Mouse (Mus musculus) yolk sac, embryonic 10.5 days (tissue): ENCODE results near the gene Npc2.

Source experiments
- DNase-seq: peaks from one replicate; pipeline ENCODE4 v3.0.0-alpha.2; 2017; ENCODE audit warnings: low spot score

The Npc2 gene

DNA sequence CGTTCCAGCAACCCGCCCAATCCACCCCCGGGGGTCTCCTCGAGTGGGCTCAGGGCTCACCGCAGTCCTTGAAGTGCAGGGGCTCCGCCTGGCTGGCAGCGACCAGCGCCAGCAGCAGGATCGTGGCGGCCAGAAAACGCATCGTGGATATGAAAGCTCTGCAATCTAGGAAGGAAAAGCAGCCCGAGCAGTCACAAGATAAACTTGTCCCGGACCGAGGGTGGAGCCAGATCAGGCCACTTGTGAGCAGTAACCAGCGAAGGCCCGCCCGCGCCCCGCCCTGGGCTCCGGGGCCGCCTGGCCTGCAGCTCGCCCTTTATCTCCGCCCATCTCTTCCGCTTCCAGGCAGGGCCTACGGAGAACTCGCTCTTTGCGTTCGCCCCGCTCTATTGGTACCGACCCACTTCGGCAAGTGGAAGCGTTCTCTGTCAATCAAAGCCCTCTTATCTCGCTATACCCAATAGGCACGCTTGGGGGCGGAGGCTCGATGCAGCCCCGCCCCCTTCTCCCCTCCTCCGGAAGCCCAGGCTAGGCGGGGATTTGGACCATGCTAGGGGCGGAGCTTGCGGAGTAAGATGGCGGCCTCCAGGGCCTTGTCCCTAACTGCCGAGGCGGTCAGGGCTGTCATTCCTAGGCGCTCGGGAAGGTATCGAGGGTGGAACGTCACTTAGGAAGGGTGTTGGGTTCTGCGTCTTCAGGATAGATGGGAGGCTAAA is at the start of gene Npc2, which contains the start of gene Isca2:
Gene Npc2, minus strand, starts transcription at position 427 of the 716 bp plus-strand sequence.
Gene Isca2, plus strand, starts transcription at position 526 of the 716 bp plus-strand sequence.
- peak; percentile 99 for DNase-seq

DNA sequence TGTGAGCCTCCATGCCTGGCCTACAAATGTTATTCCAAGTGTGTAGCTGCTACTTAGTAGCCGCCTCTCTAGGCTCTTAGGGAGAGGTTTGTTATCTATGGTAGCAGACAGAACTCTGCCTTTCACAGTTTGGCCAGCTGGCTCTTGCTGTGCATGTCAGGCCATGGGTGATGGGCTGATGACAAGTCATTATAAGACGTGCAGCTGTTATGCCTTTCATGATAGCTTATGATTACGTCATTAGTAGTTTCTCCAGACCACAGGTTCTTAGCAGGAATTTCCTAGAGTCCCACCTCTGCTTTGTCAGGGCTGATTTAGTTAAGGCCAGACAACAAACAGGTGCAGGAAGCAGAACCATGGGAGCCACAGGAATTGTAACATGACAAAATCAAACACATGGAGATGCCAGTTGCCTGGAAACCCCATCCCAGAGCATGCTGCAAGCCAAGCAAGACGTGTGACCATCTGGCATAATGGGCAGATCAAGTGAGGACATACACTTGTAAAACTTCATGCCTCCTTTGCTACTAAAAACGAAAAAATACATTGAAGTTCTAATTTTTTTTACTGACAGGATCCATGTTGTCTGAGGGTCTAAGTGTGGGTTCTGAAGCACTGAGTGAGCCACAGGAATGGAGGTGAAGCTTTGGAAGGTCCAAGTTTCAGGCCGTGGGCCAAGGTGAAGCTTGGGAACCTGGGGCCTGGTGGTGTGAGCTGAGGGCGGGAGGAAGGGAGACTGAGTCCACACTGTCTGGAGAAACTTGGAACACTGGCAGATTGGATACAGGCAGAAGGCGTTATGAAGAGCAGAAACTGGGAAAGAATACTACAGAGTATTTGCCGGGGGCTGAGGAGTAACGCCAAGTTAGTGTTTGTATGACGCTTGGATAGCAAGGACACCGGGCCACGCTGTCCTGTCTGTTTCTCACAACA is 46.5 kb upstream of the Npc2 start:
- peak; percentile 10 for DNase-seq

DNA sequence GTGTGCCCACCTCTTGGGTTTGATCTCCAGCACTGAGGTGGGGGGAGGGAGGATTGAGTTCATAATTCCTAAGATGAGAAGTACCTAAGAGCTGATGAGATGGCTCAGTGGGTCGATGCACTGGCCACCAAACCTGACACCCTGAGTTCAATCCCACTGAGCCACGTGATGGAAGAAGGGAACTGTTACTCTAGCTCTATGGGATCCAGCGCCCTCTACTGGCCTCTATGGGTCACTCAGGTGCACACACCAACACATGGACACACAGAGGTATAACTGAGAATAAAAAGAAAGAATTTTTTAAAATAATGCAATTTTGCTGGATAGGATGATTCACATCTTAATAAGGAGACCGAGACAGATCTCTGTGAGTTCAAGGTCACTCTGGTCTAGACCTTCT is 45.5 kb upstream of the Npc2 start:
- no peak for DNase-seq

DNA sequence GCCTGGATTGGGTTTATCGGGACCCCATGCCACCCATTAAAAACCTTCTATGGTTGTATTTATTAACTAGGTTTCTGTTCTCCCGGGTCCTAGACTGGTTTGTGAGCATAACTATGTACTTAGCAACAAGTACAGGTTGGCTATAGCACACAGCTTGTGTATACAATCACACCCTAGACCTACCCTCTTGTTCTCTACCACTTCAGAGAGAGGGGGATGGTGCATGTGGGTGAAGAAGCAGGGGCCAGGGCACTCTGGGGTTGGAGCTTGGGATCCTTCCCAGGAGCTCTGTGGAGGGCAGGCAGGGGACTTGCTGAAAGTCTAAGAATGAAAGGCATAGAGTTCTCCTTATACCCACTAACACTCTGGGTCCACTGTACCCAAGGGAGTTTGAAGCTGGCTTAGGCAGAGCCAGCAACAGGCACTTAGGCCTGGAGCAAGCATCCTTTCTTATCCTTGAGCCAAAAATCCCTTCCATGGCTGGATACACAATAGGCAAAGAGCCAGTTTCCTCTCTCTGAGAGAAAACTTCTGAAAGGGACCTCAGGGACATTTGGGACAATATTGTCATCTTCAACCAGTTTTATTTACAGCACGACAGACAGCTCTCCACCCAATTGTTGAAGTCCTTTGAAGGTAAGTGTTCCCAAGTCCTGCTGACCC is 41.8 kb upstream of the Npc2 start:
- no peak for DNase-seq

DNA sequence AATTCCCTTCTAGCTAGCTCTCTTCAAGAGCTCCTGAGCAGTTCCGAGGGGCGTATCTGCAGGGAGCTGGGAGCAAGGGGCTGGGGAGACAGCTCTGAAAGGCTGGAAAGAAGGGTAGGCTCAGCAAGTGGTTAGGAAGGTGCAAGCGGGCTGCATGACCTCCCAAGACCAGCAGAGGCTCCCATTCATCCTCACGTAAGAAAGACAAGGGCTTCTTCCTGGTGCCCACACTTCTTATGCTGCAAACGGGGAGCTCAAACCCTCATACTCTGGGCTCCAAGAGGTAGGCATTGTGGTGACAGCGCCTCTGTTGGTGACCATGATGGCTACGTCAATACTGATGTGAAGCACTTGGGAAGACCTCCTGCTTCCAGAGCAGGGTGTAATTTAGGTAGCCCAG is 40.8 kb upstream of the Npc2 start:
- no peak for DNase-seq

DNA sequence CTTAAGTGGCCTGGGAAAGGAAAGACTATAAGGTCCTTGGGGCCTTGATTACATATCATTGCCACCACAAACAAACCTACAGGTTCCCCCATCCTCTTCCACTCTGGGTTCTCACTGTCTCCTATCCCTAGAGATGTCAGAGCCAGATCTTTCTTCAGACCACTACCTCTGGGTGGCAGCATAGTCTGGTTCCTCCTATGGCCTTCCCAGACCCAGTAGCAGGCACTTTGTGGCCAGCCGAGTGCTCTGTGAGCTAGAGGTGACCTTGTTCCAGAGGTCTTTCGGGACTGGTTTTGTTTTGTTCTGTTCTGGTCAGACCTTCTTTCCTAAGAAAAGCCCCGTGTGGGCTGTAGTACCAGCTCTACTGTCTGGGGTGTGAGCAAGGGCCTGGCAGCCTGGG is 39.1 kb upstream of the Npc2 start:
- no peak for DNase-seq

DNA sequence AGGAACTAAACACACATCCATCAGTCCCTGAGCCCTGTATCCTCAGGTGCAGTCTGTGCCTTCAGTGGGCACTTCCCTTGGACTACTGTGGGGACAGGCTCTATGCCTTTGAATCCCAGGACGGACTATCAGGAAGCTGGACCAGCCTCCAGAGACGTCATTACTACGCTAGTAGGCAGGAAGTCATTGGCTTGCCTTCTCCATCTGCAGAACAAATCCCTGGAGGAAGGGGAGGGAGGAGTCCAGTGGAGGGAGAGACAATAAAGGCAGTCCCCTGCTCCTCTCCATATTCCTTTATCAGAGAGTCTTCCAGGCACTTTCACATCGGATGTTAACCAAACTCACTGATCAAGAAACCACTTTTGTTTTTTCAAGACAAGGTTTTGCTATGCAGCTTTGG is 38.6 kb upstream of the Npc2 start:
- no peak for DNase-seq

DNA sequence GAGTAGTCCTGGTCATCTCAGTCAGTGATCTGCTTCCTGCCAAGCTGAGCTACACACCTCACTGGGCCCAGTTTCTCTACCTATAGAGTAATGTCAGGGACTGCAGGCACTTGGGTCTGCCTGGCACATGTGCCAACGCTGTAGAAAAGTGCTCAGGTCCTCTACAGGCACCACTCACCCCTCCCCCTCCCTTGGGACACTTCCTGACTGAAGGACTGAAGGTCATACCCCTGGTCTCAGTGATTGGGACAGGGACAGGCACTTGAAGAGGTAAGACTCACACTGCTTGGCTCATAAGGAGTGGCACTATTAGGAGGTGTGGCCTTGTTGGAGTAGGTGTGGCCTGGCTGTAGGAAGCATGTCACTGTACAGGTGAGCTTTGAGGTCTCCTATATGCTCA is 37.9 kb upstream of the Npc2 start:
- no peak for DNase-seq

DNA sequence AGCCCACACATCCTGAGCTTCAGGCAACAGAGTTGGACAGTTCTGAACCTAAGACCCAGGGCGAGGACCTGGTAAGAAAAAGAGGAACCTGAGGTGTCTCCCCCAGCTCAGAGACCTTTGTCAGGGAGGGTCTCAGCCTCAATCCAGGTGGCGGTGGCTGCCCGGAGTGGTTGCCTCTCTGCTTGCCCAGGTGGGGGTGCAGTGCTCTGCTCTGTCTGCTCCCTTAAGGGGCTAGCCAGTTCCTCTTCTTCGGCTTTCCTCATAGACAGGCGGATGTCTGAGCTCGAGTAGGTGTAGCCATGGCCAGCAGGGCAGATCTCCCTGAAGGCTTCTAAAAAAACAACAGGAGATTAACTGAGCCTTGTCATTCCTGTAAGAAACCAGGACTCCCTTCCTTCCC is 36.1 kb upstream of the Npc2 start:
- no peak for DNase-seq

DNA sequence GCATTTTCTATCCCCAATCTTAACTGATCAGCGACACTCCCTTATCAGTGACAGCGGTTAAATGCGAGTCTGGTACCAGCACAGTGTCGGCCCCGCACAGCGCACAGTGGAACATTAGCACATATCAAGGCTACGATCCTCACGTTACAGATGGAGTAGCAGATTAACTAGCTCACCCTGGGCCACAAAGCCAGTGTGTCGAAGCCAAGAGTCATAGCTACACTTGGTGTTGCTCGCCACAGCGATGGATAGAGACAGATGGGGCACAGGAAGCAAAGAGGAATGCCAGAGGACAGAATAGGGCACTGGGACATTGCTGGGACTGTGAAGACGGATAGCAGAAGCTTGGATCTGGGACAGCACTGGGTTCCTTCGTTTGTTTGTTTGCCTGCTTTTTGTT is 34.4 kb upstream of the Npc2 start:
- DNase-seq = no peak

DNA sequence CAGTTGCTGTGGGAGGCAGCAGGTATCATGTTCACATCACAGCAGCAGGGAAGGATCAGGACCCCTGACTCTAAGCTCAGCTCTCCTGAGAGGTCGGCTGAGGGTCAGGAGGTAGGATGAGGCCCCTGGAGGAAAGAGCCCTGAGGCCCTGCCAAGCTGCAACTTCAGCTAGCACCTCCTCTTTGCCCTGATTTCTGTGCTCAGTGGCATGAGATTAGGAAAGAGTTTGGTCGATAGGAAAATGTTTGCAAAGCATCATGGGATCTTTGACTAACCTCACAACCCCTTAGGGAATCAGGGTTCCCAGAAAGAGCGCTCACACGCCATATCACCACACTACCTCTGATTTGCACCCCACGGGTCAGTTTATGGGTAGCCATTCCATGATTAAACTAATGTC is 33.8 kb upstream of the Npc2 start:
- DNase-seq = no peak

DNA sequence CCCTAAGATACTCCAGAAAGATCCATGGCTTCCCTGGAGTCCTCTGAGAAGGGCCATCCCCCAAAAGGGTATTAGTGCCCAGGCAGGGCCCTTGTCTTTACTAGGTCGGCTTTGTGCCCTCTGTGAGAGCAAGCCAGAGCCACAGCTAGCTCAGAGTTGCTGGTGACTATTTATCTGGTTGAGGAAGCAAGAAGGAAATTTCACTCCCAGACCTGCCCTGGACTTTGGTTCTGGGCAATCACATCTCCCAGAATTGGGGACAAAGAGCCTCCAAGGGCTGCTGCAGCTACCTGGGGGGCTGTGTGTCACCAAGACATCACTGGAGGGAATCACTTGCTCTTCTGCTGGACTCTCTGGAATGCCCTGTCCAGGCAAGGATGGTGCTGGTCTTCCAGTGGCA is 33.1 kb upstream of the Npc2 start:
- DNase-seq = no peak

DNA sequence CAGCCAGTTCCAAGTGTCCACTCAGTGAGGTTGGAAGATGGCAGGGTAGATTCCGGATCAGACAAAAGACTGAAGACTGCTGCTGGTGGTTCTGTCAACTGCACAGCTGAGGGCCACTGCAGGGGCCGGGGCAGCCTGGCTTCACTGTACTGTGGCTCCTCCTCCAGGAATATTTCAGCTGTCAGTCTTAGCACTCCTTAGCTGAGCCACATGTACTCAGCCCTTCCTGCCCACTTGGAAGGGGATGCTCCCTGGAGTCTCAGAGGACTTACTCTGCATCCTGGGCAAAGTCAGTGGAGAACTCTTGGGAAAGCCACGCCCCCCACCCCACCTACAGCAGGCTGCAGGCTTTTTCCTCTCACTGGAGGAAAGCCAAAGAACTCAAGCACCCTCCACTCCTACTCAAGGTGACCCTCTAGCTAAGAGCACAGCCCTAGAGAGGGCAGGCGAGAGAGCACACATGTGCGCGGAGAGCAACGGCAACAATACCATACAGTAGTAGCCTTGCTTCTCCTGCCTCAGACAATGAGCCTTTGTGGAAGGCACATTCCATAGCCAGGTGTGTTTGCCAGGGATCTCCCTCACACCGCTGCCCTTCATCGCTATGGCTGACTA is 32.4 kb upstream of the Npc2 start:
- no peak for DNase-seq

DNA sequence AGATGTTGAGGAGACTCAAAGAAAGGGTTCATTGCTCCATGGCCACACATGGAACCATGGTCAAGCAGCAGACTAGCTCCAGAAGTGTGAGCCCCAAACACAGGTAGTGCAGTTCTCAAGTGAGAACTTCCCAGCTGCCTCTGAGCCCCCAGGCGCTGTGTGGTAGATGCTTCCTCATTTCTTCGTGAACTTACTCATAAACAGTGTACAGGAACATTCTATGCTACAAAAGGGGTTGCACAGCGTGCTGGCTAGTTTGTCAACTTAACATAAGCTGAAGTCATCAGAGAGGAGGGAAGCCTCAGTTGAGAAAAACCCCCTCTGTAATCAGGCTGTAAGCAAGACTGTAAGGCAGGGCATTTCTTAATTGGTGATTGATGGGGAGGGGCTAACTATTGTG is 29.7 kb upstream of the Npc2 start:
- DNase-seq = no peak

DNA sequence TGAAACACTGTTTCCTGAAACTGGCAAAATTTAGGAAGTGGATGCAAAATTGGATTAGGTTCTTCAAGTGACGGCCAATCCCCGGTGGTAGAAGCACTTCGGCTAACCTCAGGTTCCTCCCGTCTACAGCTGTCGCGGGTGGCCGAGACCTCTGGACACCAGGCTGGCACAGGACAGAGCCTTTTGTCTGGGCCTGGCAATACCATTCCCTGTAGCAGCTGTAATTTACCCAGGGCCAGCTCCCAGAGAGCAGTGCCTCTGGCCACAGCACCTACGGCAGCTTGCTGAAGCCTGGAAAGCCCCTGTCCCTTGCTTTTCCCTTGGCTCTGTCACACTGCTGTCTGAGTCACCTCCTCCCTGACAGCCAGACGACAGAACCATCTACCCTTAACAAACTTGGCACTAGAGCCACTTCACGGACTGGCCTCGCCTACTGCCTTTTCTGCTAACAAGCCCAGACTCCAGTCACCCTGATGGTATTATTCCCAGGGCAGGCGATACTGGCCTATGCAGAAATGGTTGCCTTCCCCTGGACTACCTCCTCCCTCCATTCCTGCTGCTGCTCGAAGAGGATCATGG is 28.7 kb upstream of the Npc2 start:
- no peak for DNase-seq

DNA sequence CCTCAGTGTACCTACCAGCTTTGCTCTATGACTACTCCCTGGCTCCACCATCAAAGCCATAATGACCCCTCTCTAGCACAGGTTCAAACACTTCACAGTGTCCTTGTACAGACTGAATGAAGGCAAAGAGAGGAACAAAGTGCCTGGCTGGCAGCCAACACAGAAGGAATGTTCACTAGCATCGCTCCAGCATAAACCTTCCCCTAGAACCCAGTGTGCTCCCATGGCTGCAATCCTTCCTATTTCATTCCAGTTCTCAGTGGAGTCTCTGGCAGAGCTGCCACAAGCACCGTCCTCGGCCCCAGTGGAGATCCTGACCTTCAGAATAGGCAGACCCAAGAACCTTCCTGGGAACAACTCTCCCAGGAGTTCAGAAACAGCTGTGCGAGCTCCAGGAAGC is 27.5 kb upstream of the Npc2 start:
- DNase-seq = no peak

DNA sequence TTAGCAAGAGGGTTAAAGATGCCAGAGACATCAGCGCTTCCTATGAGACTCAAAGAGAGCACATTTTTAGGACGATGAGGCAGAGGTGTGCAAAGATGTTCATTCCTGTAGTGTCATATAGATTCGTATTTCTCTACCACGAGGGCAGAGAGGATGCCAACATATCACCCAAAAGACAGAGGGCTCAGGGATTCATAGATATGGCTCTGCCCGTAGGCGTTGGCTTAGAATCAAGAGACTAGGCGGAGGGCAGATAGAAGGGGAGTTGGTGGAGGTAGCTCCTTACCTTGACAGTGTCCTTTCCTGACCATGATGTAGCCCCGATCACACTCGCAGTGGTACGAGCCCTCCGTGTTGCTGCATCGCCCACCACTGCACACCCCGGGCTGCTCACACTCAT is 26.1 kb upstream of the Npc2 start:
- no peak for DNase-seq

DNA sequence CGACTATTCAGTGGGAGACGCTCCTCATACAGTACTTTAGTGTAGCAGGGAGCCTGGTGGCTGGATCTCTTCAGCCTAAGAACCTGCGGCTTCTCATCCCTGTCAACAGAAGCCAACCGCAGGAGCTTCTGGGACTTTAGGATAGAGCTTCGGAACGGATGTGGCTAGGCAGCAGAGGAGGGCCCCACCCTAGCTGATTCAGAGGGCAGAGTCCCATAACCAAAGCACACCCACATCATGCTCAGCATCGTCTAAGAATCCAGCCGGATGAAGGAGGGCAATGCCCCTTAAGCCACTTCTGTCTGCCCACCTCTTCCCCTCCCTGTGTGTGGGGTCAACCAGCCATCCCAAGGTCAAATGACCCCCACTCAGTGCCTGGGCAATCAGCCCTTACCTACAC is 21.7 kb upstream of the Npc2 start:
- no peak for DNase-seq

DNA sequence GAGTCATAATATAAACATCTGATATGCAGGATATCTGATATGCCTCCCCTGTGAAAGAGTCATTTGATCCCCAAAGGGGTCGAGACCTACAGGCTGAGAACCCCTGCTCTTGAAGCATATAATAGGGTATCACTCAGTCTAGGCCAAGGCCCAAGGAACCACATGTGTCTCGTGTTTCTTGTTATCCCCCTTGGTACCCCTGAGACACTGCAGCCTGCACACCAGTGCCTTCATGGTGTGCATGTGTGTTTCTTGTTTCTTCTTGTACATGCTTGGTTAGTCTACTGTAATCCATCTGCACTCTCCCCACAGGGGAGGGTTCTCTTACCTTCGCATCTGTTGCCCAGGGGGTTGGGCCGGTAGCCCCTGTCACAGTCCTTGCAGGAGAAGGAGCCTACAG is 19.7 kb upstream of the Npc2 start:
- no peak for DNase-seq

DNA sequence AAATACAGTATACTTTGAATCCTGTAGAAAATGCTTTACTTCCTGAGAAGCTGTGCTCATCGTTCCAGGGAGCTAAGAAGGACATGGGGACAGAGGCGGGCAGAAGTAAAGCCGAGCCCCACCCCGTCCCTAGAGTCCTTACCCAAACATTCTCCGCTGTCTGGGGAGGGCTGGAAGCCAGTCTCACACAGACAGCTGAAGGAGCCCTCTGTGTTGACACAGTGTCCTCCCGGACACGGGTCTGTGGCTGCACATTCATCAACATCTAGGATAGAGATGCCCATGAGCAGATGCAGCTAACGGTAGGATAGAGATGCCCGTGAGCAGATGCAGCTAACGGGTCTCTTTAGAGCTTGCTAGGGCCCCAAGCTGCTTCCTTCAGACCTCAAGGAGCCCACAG is 17.9 kb upstream of the Npc2 start:
- DNase-seq = no peak

DNA sequence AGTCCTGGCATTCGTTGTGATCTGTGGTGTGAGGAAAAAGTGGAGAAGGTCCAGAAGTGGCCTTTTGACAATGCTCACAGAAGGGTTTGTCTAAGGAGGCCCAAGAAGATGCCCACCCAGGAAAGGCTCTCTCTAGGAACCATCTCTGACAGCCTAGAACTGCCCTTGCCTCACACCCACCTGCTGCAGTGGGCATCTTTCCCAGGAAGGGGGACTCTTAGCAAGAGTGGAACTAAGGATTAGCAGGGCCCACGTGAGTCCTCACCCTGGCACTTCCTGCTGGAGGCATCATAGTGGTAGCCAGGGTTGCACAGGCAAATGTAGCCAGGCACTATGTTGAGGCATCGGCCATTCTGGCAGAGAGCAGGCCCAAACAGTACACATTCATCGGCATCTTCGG is 13.1 kb upstream of the Npc2 start:
- DNase-seq = no peak
